Mouse (Mus musculus) right cerebral cortex, postnatal 10 days (tissue): ENCODE data around the gene Tcta.
"Not testable (repeated sequence)": the region's sequence is repeated elsewhere in the genome, so short reads cannot be mapped to it uniquely, and the experiment has no call there.

Experiments
- DNase-seq, 2 experiments: peaks; one replicate each; pipeline ENCODE4 v3.0.0; 2021; ENCODE audit warnings: low spot score in 2 of 2

The Tcta gene

DNA sequence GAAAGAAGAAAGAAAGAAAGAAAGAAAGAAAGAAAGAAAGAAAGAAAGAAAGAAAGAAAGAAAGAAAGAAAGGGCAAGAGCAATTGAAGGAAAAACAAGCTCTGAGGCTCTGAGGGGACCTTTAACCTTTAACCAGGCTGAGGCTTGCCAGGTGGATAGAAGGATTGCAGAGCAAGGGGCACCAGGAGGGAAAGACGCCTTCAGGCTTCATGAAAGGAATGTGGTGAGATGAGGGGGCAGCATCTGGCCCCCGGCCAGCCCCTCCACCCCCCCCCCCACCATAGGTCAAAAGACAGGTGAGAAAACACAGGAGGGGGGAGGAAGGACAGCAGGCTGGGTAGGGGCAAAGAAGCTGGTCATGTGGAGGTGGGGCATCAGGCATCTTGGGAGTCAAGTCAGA lies 34.0 kb downstream of the Tcta start:
- no peak for DNase-seq

DNA sequence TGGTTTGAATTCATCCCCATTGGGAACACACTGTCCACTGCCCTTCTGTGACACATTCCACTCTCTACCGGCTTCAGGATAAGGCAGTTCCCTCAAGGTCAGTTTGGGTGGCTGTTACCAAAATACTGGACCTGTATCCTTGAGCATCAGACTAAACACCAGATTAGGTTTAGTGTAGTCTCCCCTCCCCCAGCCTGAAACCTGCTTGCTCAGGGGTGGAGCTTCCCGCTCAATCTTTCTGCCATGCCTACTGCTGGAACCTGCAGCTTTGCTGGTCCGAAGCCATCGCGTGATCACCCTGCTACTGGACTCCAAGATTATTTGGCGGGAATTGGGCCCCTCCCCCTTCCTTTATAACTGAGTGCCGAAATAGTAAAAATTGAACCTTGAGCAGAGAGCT lies 37.3 kb downstream of the Tcta start:
- DNase-seq: not testable (repeated sequence)

DNA sequence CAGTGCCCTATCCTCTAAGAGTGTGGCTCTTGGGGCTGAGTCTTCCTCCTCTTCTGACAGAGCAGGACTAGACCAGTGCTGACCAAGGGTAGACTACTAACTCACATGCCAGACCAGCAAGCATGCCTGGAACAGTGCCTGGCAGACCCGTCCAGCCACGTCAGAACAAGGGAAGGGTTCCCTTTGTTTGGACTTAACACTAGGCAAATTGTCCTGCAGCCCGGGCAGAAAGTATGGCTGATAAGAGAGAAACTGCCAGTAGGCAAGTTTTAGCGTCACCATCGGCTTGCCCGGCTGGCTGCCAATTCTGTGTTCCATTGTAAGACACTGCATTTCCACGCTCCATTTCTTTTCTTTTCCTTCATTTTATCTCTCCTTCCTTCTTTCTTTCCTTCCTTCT lies 38.3 kb downstream of the Tcta start:
- DNase-seq: no peak

DNA sequence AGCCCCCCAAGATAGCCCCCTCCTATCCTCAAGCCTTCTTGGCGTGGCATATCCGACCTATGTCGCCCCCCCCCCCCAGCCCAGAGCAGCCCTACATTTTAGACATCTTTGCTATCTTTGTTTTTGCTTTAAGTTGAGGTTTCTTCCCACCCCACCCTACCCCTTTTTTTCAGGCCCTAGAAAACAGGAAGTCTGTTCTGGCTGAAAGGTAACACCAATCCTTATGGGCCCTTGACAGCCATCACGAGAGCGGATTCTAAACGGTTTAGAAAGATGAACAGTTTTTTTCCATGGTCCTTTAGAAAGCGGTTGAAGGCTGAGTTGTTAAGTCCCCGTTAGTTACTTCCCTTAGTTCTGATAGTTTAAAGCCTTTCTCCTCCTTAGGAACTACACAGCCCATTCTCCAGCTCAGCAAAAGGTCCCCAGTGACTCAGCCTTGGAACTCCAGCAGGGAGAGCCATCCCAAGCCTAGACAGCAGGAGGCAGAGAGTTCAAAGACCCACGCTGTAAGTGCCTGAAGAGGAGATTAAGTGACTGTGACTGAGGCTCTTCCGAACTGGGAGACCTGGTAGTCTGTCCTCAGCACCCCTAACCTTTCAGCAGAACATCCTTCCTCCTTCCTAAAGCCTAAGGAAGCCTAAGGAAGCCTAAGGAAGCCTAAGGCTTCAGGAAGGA lies 39.6 kb downstream of the Tcta start:
- DNase-seq: no peak

DNA sequence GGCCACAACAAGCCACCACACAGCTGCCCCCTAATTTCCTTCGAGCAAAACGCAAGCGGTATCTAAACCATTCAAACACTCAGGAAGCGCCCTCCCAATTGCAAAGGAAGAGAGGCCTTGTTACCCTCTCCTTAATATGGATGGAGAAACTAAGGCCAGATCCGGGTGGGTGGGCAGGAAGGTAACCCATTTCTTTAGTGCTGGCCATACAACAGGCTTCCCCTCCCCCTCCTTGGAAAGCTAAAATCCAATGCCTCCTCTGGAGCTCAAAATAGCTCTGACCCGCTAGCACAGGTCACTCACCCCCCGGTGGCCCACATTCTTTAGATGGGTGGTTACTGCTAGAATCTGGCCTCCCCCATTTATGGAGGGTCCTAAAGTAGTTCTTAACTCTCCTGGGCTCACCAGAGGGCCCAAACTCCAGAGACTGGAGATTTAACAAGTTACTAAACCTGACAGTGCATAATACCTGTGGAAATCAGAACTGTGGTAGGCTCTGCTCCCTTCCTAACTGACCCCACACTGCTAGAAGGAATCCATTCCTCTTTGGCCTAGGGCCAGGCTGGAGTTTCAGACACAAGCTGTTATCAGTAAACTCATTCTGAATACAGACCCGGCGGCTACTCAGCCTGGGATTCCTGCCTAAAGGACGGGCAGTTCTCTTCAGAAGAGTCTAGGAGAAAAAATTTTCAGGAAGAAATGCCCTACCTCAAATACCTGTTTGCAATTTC lies 41.6 kb downstream of the Tcta start:
- peak; percentile 60 for DNase-seq

DNA sequence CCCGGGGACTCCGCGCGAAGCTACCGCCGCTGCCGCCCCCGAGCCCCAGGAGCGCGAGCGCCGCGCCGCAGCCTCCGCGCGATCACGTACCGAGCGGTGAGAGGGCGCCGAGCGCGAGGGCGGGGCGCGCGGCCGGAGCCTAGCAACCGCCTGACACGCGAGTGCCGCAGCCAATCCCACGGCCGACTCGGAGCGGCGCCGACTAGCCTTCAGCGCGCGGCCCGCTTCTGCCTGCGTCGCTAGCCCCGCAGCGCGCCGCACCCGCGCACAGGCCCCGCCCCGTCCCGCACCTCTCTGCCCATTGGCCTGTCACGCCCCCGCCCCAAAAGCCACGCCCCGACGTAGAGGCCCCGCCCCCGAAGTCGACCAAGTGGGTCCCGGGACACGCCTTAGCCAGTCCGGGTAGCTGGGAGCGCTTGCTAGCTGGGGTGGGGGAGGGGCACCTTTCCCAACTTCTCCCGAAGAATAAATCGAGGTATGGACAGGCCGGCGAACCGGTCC lies 42.2 kb downstream of the Tcta start, which contains the start of gene Dag1:
Gene Dag1, minus strand, starts transcription at position 269 of the 501 bp plus-strand sequence.
- DNase-seq: peak; percentile 99

DNA sequence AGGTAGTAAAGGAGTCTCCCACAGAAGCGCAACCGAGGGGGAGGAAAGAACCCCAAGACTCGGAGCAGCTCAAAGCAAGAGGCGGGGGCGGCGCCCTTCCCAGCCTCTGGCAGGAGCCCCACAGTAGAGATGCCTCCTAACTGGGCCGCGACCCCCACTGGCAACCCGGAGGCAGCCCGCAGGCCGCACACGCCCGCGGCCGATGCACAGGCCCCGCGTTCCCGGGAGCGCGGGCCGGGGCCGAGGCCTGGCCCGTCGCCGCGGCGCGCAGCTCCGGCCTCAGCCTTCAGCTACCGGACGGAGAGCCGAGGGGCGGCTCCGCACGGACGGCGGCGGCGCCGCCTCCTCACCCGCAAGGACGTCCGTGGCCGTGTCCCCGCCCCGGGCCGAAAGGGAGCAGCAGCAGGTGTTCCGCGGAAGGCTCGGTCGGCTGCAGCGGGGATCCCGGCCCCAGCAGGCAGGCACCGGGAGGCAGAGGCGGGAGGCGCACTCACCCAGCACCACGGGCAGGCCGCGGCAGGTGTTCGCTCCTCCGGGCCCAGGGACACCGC lies 42.8 kb downstream of the Tcta start:
- peak; percentile 59 to 65 for DNase-seq

DNA sequence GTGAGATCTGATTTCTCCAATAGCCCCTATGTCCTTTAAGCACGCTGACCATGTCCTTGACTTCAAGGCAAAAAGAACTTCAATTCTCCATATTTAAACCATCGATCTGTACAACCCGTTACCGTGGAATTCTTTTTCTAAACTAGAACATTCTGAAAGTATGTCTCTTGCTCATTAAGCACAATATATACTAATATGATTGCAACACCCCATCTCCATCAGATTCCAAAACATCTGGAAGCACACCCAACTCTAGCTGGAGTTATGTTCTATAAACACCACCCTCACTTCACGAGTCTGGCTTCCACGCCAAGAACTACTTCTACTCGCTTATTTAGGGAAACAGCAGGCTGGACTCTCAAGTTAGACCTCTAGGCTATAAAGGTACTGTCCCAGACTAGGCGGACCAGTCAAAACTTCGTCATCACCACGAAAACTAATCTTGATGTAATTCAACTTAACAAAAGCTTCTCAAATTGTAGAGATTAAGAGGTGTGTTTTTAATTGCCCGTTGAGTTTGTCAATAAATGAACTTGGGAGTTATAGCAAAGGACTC lies 43.4 kb downstream of the Tcta start:
- DNase-seq: no peak

DNA sequence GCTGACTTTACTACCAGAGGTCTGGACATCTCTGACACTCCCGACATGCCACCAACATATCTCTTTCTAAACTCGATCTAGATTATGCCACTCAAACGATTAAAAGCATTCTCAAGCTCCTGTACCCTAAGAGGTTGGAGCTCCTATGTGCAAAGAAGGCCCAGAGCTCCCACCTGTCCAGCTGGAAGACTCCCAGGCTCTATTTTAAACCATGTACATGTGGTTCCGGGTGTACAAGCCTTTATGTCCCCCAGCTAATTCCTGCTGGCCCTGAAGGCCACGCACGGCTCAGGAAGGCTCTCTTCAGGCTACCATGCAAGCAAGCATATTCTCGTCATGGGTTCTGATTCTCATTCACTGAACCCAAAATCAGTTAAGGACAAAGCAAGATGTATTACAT lies 44.1 kb downstream of the Tcta start:
- DNase-seq: no peak

DNA sequence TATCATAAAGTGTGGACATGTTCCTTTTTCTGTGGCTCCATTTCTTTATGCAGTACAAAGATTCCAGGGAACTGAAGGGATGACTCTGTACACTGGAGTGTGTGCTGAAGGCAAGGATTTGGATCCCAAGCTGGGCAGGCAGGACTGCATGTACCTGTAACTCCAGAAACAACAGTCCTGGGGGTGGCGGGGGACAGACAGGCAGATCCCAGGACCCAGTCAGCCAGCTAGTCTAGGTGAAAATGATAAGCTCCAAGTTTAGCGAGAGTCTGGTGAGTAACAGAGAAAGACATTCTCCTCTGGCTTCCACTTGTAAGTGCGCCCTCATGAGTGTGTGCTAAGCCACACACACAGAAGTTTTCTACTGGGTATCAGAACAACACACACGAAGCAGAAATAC lies 45.4 kb downstream of the Tcta start:
- DNase-seq: no peak
